Mouse (Mus musculus): ENCODE data around the gene Swap70. TPM values are rescaled to one million over a fixed set of nuclear protein-coding genes. Genes with fewer than 3 reads are reported as not detected.
A peak's percentile ranks its signal among the peaks of the same experiment; 100 is the strongest.
"Not testable (repeated sequence)": the region's sequence is repeated elsewhere in the genome, so short reads cannot be mapped to it uniquely, and the experiment has no call there.

The Swap70 gene
- polyA plus RNA-seq, 1 experiment from 2014 or later, result 10.7 TPM

DNA sequence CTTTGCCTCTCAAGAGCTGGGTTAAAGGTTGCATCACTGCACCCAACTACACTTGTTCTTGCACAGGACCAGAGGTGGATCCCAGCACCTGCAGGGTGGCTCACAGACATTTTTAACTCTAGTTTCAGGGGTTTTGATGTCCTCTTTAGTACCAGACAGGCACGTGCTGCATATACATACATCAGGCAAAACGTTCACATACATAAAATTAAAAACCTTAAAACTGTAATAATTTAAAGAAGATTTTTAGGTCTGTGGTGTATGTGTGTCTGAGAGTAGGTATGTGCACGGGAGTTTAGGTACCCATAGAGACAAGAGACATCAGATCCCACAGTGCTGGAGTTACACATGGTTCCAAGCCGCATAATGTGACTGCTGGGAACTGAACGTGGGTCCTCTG lies 5.0 kb downstream of the Swap70 start:
- 88% methylated on average over 5 of the region's 5 CpGs for WGBS
- Histone ChIP-seq H3K9ac (ENCODE audit: low read length) (no peak overlapping the region), H3K4me1 (replicated peaks; ENCODE audit: control insufficient read depth, insufficient read depth) (0 out of 2 replicates have a peak, but pooled peaks cover 3% of the 10 kb centered on the region), H3K9me3 (ENCODE audit: control insufficient read depth, low read length) (no peaks in the 10 kb centered on the region), H3K4me2 (replicated peaks; ENCODE audit: low read depth) (no peak overlapping the region), H3K27ac (replicated peaks) (no peak overlapping the region), H3K27me3 (ENCODE audit: control insufficient read depth, insufficient read depth, low read length) (no peaks in the 10 kb centered on the region), H3K36me3 (ENCODE audit: control insufficient read depth, insufficient read depth, low read length) (no peaks in the 10 kb centered on the region), H3K4me3 (ENCODE audit: low read depth, low read length) (no peak overlapping the region)
- DNase-seq (ENCODE audit: low spot score), result no peak
- no peak for ATAC-seq (ENCODE audit: low FRiP score, low TSS enrichment)
- no peak for TF ChIP-seq CTCF (IDR thresholded peaks at IDR 0.05; ENCODE audit: low read depth)
- no peak for TF ChIP-seq EP300 (optimal IDR thresholded peaks at IDR 0.05)

GRCm38 (mm10) chr7:110229967-110230366 lies 8.5 kb downstream of the Swap70 start:
- WGBS, result 84% methylated on average over 6 of the region's 6 CpGs

GRCm38 (mm10) chr7:110231127-110231526 lies 9.6 kb downstream of the Swap70 start:
- not testable (repeated sequence) for H3K4me2 ChIP-seq (replicated peaks; ENCODE audit: low read depth); H3K4me3 ChIP-seq (ENCODE audit: low read depth, low read length); H3K36me3 ChIP-seq (ENCODE audit: control insufficient read depth, insufficient read depth, low read length); DNase-seq (ENCODE audit: low spot score); ATAC-seq (ENCODE audit: low FRiP score, low TSS enrichment); H3K27me3 ChIP-seq (ENCODE audit: control insufficient read depth, insufficient read depth, low read length); H3K9me3 ChIP-seq (ENCODE audit: control insufficient read depth, low read length); H3K27ac ChIP-seq (replicated peaks); H3K9ac ChIP-seq (ENCODE audit: low read length); H3K4me1 ChIP-seq (replicated peaks; ENCODE audit: control insufficient read depth, insufficient read depth)
- WGBS, result 96% methylated on average over 8 of the region's 10 CpGs

More at GRCm38 (mm10) chr7:110229967-110230366, 8.5 kb downstream of the Swap70 start:
- no peaks in the 10 kb centered on the region for H3K9me3 ChIP-seq (ENCODE audit: control insufficient read depth, low read length)
- no peaks in the 10 kb centered on the region for H3K4me1 ChIP-seq (replicated peaks; ENCODE audit: control insufficient read depth, insufficient read depth)
- no peaks in the 10 kb centered on the region for H3K27me3 ChIP-seq (ENCODE audit: control insufficient read depth, insufficient read depth, low read length)
- no peak overlapping the region for H3K4me3 ChIP-seq (ENCODE audit: low read depth, low read length)
- H3K36me3 ChIP-seq (ENCODE audit: control insufficient read depth, insufficient read depth, low read length), result no peaks in the 10 kb centered on the region
- no peak for DNase-seq (ENCODE audit: low spot score)
- no peak for ATAC-seq (ENCODE audit: low FRiP score, low TSS enrichment)
- H3K4me2 ChIP-seq (replicated peaks; ENCODE audit: low read depth), result no peak overlapping the region
- H3K27ac ChIP-seq (replicated peaks), result no peak overlapping the region
- TF ChIP-seq CTCF (IDR thresholded peaks at IDR 0.05; ENCODE audit: low read depth), result no peak
- no peak for TF ChIP-seq EP300 (optimal IDR thresholded peaks at IDR 0.05)
- no peak overlapping the region for H3K9ac ChIP-seq (ENCODE audit: low read length)

- Histone ChIP-seq H3K4me2 (replicated peaks; ENCODE audit: low read depth) (no peak overlapping the region), H3K9ac (ENCODE audit: low read length) (no peak overlapping the region), H3K9me3 (ENCODE audit: control insufficient read depth, low read length) (no peaks in the 10 kb centered on the region), H3K36me3 (ENCODE audit: control insufficient read depth, insufficient read depth, low read length) (no peaks in the 10 kb centered on the region), H3K27ac (replicated peaks) (no peak overlapping the region), H3K4me1 (replicated peaks; ENCODE audit: control insufficient read depth, insufficient read depth) (peaks cover 2% of the 10 kb centered on the region; the same call in 1 of the 2 replicates), H3K27me3 (ENCODE audit: control insufficient read depth, insufficient read depth, low read length) (no peaks in the 10 kb centered on the region), H3K4me3 (ENCODE audit: low read depth, low read length) (no peak overlapping the region)
- TF ChIP-seq EP300 (optimal IDR thresholded peaks at IDR 0.05), result no peak
- ATAC-seq (ENCODE audit: low FRiP score, low TSS enrichment) (no peak), DNase-seq (ENCODE audit: low spot score) (no peak)
- WGBS, result 83% methylated on average over 4 of the region's 4 CpGs
Measured at GRCm38 (mm10) chr7:110236085-110236484, 14.6 kb downstream of the Swap70 start.

DNA sequence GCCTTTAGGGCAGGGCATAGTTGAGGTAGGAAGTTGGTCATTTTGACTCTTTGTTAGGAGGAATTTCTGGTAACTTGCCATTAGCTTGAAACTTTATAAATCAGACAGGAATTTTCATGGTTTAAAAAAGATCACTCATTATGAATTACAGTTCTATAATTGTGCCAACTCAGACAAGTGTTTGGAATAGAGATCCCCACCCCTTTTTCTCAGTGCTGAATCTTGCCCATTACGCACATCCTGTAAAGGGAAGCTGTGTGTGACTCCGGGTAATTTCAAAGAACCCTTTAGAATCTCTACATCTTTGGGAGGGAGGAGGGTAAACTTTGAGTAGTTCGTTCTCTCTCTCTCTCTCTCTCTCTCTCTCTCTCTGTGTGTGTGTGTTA lies 15.9 kb downstream of the Swap70 start:
- TF ChIP-seq CTCF (IDR thresholded peaks at IDR 0.05; ENCODE audit: low read depth), result no peak
- TF ChIP-seq EP300 (optimal IDR thresholded peaks at IDR 0.05), result no peak
- peak; percentile 77; the same call in 1 of the 2 replicates for ATAC-seq (ENCODE audit: low FRiP score, low TSS enrichment)
- 7% methylated on average over 3 of the region's 3 CpGs for WGBS
- H3K27me3 ChIP-seq (ENCODE audit: control insufficient read depth, insufficient read depth, low read length), result no peaks in the 10 kb centered on the region
- H3K27ac ChIP-seq (replicated peaks), result peak overlapping the region; percentile 74
- no peaks in the 10 kb centered on the region for H3K36me3 ChIP-seq (ENCODE audit: control insufficient read depth, insufficient read depth, low read length)
- H3K4me3 ChIP-seq (ENCODE audit: low read depth, low read length), result no peak overlapping the region
- peaks cover 2% of the 10 kb centered on the region; the same call in 1 of the 2 replicates for H3K4me1 ChIP-seq (replicated peaks; ENCODE audit: control insufficient read depth, insufficient read depth)
- DNase-seq (ENCODE audit: low spot score), result no peak
- H3K9me3 ChIP-seq (ENCODE audit: control insufficient read depth, low read length), result no peaks in the 10 kb centered on the region
- peak overlapping the region; percentile 9; the same call in 1 of the 2 replicates for H3K9ac ChIP-seq (ENCODE audit: low read length)
- H3K4me2 ChIP-seq (replicated peaks; ENCODE audit: low read depth), result peak overlapping the region; percentile 38

DNA sequence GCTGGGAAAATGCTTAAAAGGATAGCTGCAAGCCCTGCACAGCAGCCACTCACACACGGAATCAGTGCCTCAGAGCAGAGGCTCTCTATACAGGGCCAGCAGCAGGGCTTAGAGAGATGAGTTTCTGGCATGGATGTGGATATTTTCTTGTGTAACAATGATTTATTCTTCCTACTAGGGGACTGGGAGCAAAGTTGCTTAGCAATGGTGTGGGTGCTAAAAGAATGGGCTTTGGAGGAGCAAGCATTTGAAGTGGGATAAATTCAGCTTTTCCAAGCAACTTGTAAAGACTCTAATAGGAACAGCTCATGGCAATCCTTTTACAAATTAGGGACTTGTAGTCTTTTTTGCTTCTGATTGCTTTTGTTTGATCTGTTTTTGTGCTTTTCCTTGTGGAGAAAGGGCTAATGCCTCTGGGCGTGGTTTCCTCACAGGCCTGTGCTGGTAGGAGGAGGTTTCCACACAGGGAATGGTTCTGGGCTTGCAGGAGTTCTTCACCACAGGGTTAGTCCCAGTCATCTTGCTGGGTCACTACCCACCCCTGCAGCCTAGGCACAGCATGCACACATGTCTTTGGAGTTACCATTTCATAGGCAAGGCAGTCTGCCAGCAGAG lies 16.4 kb downstream of the Swap70 start:
- DNase-seq (ENCODE audit: low spot score), result peak; percentile 23
- peak; percentile 78 for ATAC-seq (ENCODE audit: low FRiP score, low TSS enrichment)
- H3K4me2 ChIP-seq (replicated peaks; ENCODE audit: low read depth), result peak overlapping the region; percentile 38

More for the DNA sequence above, 16.4 kb downstream of the Swap70 start:
- H3K9ac ChIP-seq (ENCODE audit: low read length), result peak overlapping the region; percentile 9; the same call in 1 of the 2 replicates
- H3K4me1 ChIP-seq (replicated peaks; ENCODE audit: control insufficient read depth, insufficient read depth), result peaks cover 2% of the 10 kb centered on the region; the same call in 1 of the 2 replicates
- H3K27ac ChIP-seq (replicated peaks), result peak overlapping the region; percentile 74
- H3K4me3 ChIP-seq (ENCODE audit: low read depth, low read length), result no peak overlapping the region
- no peaks in the 10 kb centered on the region for H3K36me3 ChIP-seq (ENCODE audit: control insufficient read depth, insufficient read depth, low read length)
- TF ChIP-seq CTCF (IDR thresholded peaks at IDR 0.05; ENCODE audit: low read depth) (no peak), EP300 (optimal IDR thresholded peaks at IDR 0.05) (no peak)
- no peaks in the 10 kb centered on the region for H3K9me3 ChIP-seq (ENCODE audit: control insufficient read depth, low read length)
- H3K27me3 ChIP-seq (ENCODE audit: control insufficient read depth, insufficient read depth, low read length), result no peaks in the 10 kb centered on the region
- WGBS, result 26% methylated on average over 2 of the region's 2 CpGs

Data from stomach, postnatal 0 days (tissue).